Mouse (Mus musculus): ENCODE results near the gene Foxe1. TPM values are rescaled to one million over a fixed set of nuclear protein-coding genes. Genes with fewer than 3 reads are reported as not detected.

The Foxe1 gene
- polyA plus RNA-seq, 1 experiment from 2014 or later, result not detected

Other genes with a start within 250 kb of the Foxe1 start
- gene Ncbp1, start 205.0 kb upstream of the Foxe1 start, polyA plus RNA-seq (2014; fragmentation: Nextera tagmentation; extraction: Ambion mirVana), result 134 and 145 TPM in 2 replicates
- gene Tstd2, start 204.9 kb upstream of the Foxe1 start, polyA plus RNA-seq (2014; fragmentation: Nextera tagmentation; extraction: Ambion mirVana), result 32.5 and 37.2 TPM in 2 replicates
- 24.9 and 28.4 TPM in 2 replicates for gene Xpa, start 147.3 kb upstream of the Foxe1 start, polyA plus RNA-seq (2014; fragmentation: Nextera tagmentation; extraction: Ambion mirVana)
- gene Trmo, start 45.8 kb downstream of the Foxe1 start, polyA plus RNA-seq (2014; fragmentation: Nextera tagmentation; extraction: Ambion mirVana), result 10.5 TPM in 2 replicates
- gene Hemgn, start 69.9 kb downstream of the Foxe1 start, polyA plus RNA-seq (2014; fragmentation: Nextera tagmentation; extraction: Ambion mirVana), result 15.8 and 15.9 TPM in 2 replicates
- 261 and 271 TPM in 2 replicates for gene Anp32b, start 107.3 kb downstream of the Foxe1 start, polyA plus RNA-seq (2014; fragmentation: Nextera tagmentation; extraction: Ambion mirVana)
- gene Nans, start 145.6 kb downstream of the Foxe1 start, polyA plus RNA-seq (2014; fragmentation: Nextera tagmentation; extraction: Ambion mirVana), result 82.0 and 89.1 TPM in 2 replicates
- 0.78 and 0.92 TPM in 2 replicates for gene Trim14, start 192.5 kb downstream of the Foxe1 start, polyA plus RNA-seq (2014; fragmentation: Nextera tagmentation; extraction: Ambion mirVana)

Data from neural tube, embryonic 11.5 days (tissue).